Mouse (Mus musculus): ENCODE measurements around the gene Ccnk.

The Ccnk gene

GRCm38 (mm10) chr12:108246759-108247500 lies 67.6 kb downstream of the Ccnk start:
- no peak for DNase-seq (ENCODE audit: low spot score in 2 of 2)

GRCm38 (mm10) chr12:108249019-108249418 lies 69.6 kb downstream of the Ccnk start:
- no peak for DNase-seq (ENCODE audit: low spot score in 2 of 2)

GRCm38 (mm10) chr12:108249522-108249921 lies 70.1 kb downstream of the Ccnk start:
- DNase-seq (ENCODE audit: low spot score in 2 of 2), result no peak

- no peak for DNase-seq (ENCODE audit: low spot score in 2 of 2)
Measured at GRCm38 (mm10) chr12:108251034-108251792, 71.8 kb downstream of the Ccnk start.

- DNase-seq (ENCODE audit: low spot score in 2 of 2), result no peak
Measured at GRCm38 (mm10) chr12:108251825-108252542, 72.6 kb downstream of the Ccnk start.
